Mouse (Mus musculus): Measurements from ENCODE around the gene Leng8. TPM values are rescaled to one million over a fixed set of nuclear protein-coding genes. Genes with fewer than 3 reads are reported as not detected.

Gene Leng8
- polyA plus RNA-seq, 1 experiment from 2014 or later, result 43.6 TPM

DNA sequence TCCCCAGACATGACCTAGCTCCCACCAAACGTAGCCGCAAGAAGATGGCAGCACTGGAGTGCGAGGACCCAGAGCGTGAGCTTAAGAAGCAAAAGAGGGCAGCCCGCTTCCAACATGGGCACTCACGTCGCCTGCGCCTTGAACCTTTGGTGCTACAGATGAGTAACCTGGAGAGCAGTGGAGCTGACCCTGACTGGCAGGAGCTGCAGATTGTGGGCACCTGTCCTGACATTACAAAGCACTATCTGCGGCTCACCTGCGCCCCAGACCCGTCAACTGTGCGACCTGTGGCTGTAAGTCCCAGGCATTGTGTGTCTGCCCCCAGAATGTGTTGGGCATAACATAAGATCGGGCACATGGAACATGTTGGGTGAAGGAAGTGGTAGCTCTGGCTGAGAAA, 7.2 kb downstream of the Leng8 start:
- ATAC-seq (ENCODE audit: insufficient number of reproducible peaks, insufficient read depth, low FRiP score, low read depth), result no peak
- Histone ChIP-seq H3K4me2 (ENCODE audit: low read length) (no peak overlapping the region), H3K4me3 (ENCODE audit: control insufficient read depth in 1 of 2, insufficient read depth in 1 of 2, low read depth in 1 of 2, low read length in 2 of 2) (no peak overlapping the region), H3K36me3 (ENCODE audit: control insufficient read depth, insufficient read depth, low read length) (peaks cover 93% of the 10 kb centered on the region), H3K27ac (replicated peaks in 1 of 2; ENCODE audit: control insufficient read depth in 1 of 2, insufficient read depth in 1 of 2, low read depth in 2 of 2, low read length in 2 of 2) (no peak overlapping the region), H3K9ac (ENCODE audit: low read length) (no peak overlapping the region), H3K4me1 (ENCODE audit: control insufficient read depth in 2 of 2, insufficient read depth in 2 of 2, low read length in 2 of 2) (peaks cover 2 to 7% of the 10 kb centered on the region in 2 experiments; a peak in 3 of 4 replicates), H3K27me3 (ENCODE audit: control insufficient read depth, insufficient read depth, low read length) (no peaks in the 10 kb centered on the region), H3K9me3 (ENCODE audit: control insufficient read depth, low read length) (no peaks in the 10 kb centered on the region)
- WGBS, result 92% methylated on average over 13 of the region's 13 CpGs

DNA sequence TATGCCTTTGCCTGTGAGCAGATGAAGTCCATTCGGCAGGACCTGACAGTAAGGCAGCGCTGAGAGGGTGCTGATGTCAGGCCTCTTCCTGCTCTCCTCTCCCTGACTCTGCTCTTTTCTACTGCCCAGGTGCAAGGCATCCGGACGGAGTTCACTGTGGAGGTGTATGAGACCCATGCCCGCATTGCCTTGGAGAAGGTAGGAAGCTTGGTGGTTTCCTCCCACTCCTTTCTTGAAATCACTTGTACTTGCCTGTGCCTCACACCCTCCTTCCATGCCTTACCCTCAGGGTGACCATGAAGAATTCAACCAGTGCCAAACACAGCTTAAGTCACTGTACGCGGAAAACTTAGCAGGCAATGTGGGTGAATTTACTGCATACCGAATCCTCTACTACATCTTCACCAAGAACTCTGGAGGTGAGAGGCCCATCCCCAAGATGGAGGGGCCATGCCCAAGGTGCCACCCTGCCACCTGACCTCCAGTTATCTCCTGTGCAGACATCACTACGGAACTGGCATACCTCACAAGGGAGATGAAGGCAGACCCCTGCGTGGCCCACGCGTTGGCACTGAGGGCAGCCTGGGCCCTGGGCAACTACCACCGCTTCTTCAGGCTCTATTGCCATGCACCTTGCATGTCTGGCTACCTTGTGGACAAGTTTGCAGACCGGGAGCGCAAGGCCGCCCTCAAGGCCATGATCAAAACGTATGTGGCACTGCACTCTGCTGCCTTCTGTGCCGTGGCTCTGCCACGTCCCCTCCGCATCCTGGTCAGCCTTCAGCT, 8.1 kb downstream of the Leng8 start:
- no peaks in the 10 kb centered on the region for H3K9me3 ChIP-seq (ENCODE audit: control insufficient read depth, low read length)
- no peaks in the 10 kb centered on the region for H3K27me3 ChIP-seq (ENCODE audit: control insufficient read depth, insufficient read depth, low read length)
- peaks cover 84% of the 10 kb centered on the region for H3K36me3 ChIP-seq (ENCODE audit: control insufficient read depth, insufficient read depth, low read length)
- no peak overlapping the region for H3K4me3 ChIP-seq (ENCODE audit: control insufficient read depth in 1 of 2, insufficient read depth in 1 of 2, low read depth in 1 of 2, low read length in 2 of 2)
- WGBS, result 91% methylated on average over 20 of the region's 20 CpGs
- no peak overlapping the region for H3K9ac ChIP-seq (ENCODE audit: low read length)
- no peak overlapping the region for H3K27ac ChIP-seq (replicated peaks in 1 of 2; ENCODE audit: control insufficient read depth in 1 of 2, insufficient read depth in 1 of 2, low read depth in 2 of 2, low read length in 2 of 2)
- H3K4me1 ChIP-seq (ENCODE audit: control insufficient read depth in 2 of 2, insufficient read depth in 2 of 2, low read length in 2 of 2), result peaks cover 3 to 8% of the 10 kb centered on the region in 2 experiments; a peak in 3 of 4 replicates
- no peak overlapping the region for H3K4me2 ChIP-seq (ENCODE audit: low read length)
- no peak for ATAC-seq (ENCODE audit: insufficient number of reproducible peaks, insufficient read depth, low FRiP score, low read depth)

DNA sequence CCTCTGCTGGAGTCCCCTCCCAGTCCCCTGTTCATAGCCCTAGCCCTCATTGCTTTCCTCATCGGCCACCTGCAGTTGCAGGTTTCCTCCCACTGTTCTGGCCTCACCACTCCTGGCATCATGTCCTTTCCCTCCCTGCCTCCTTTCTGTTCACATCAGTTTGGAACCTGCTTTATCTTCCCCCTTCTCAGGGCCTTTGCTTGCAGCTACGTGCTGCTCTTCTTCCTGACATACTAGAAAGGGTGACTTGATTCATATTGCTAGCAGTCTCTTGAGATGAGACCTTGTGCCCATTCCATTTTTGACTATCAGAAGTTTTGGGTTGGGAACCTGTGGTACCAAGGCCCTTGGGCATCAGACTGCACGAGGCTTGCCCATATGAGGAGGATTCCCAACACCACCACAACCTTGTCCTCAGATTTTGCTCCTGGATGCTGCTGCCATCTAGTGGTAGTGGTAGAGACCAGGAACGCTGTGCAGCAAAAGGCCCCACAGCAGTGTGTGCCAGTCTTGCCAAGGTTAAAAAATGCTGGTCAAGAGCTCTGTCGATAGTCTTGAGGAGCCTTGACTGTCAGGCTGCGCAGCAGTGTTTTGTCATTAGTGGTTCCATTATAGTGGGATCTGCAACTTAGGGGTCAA, 8.8 kb downstream of the Leng8 start:
- Histone ChIP-seq H3K4me2 (ENCODE audit: low read length) (no peak overlapping the region), H3K27me3 (ENCODE audit: control insufficient read depth, insufficient read depth, low read length) (no peaks in the 10 kb centered on the region), H3K4me1 (ENCODE audit: control insufficient read depth in 2 of 2, insufficient read depth in 2 of 2, low read length in 2 of 2) (peaks cover 8 to 15% of the 10 kb centered on the region in 2 experiments), H3K4me3 (ENCODE audit: control insufficient read depth in 1 of 2, insufficient read depth in 1 of 2, low read depth in 1 of 2, low read length in 2 of 2) (no peak overlapping the region), H3K9me3 (ENCODE audit: control insufficient read depth, low read length) (no peaks in the 10 kb centered on the region), H3K36me3 (ENCODE audit: control insufficient read depth, insufficient read depth, low read length) (peaks cover 76% of the 10 kb centered on the region), H3K9ac (ENCODE audit: low read length) (no peak overlapping the region), H3K27ac (replicated peaks in 1 of 2; ENCODE audit: control insufficient read depth in 1 of 2, insufficient read depth in 1 of 2, low read depth in 2 of 2, low read length in 2 of 2) (no peak overlapping the region)
- ATAC-seq (ENCODE audit: insufficient number of reproducible peaks, insufficient read depth, low FRiP score, low read depth), result no peak
- WGBS, result 68% methylated on average over 6 of the region's 6 CpGs

DNA sequence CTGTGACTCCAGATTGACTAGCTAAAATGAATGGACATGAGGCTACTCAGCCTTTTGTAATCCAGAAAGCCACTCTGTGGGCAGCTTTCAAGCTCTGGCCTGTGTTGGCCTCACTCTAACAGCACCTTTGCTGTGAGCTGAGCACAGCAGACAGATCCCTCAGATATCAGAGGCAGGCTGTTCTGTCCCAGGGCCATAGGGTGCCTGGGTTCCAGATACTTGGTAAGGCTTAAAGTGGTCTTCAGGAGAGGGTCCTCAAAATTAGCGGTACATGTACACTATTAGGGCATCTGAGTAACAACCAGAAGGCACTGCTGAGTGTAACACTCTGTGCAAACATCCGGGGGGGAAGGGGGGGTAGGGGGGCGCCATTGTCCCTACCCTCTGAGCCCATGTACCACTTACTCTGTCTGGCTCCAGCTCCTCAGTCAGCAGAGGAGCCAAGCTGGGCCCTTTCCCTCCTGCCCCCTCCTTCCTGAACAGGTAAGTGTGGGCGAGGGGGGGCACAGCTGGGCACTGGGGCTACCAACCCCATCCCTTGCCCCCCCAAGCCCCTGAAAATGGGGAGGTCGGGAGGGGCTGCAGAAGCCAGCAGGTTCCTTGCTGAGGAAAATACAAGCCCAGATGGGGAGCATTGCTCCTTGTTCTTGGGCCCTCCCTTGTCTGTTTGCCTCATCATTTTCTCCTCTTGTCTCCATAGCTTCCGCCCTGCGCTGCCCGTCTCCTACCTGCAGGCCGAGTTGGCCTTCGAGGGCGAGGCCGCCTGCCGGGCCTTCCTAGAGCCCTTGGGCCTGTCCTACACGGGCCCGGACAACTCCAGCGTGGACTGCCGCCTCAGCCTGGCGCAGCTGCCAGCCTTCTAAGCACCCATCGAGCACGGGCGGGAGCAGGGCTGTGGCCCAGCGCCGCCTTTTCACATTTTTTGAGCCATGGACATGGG, 9.7 kb downstream of the Leng8 start:
- Histone ChIP-seq H3K36me3 (ENCODE audit: control insufficient read depth, insufficient read depth, low read length) (peaks cover 68% of the 10 kb centered on the region), H3K9ac (ENCODE audit: low read length) (no peak overlapping the region), H3K4me1 (ENCODE audit: control insufficient read depth in 2 of 2, insufficient read depth in 2 of 2, low read length in 2 of 2) (peaks cover 14 to 17% of the 10 kb centered on the region in 2 experiments), H3K27ac (replicated peaks in 1 of 2; ENCODE audit: control insufficient read depth in 1 of 2, insufficient read depth in 1 of 2, low read depth in 2 of 2, low read length in 2 of 2) (no peak overlapping the region), H3K4me2 (ENCODE audit: low read length) (no peak overlapping the region), H3K9me3 (ENCODE audit: control insufficient read depth, low read length) (no peaks in the 10 kb centered on the region), H3K27me3 (ENCODE audit: control insufficient read depth, insufficient read depth, low read length) (0 out of 2 replicates have a peak, but pooled peaks cover 4% of the 10 kb centered on the region), H3K4me3 (ENCODE audit: control insufficient read depth in 1 of 2, insufficient read depth in 1 of 2, low read depth in 1 of 2, low read length in 2 of 2) (no peak overlapping the region)
- WGBS, result 94% methylated on average over 23 of the region's 23 CpGs
- no peak for ATAC-seq (ENCODE audit: insufficient number of reproducible peaks, insufficient read depth, low FRiP score, low read depth)

DNA sequence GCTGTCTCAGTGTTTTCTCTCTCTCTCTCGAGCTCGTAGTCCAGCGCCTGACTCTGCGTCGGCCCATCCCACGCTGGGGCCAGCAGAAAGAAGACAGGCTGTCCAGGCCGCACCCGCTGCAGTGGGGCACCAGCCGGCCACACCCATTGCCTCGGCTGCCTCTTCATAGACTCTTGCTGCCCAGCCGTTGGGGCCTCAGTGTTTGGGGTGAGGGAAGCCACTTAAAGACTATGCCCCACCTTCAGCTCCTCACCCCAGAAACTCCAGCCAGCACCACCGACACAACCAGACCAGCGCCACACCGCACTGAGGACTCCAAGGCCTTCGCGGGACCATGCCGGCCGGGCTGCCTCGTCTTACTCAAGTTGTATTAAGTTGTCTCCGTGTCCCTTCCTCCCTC, 10.5 kb downstream of the Leng8 start:
- no peak for ATAC-seq (ENCODE audit: insufficient number of reproducible peaks, insufficient read depth, low FRiP score, low read depth)
- H3K27ac ChIP-seq (replicated peaks in 1 of 2; ENCODE audit: control insufficient read depth in 1 of 2, insufficient read depth in 1 of 2, low read depth in 2 of 2, low read length in 2 of 2), result no peak overlapping the region
- H3K36me3 ChIP-seq (ENCODE audit: control insufficient read depth, insufficient read depth, low read length), result peaks cover 59% of the 10 kb centered on the region
- H3K4me1 ChIP-seq (ENCODE audit: control insufficient read depth in 2 of 2, insufficient read depth in 2 of 2, low read length in 2 of 2), result peaks cover 14 to 17% of the 10 kb centered on the region in 2 experiments
- no peaks in the 10 kb centered on the region for H3K9me3 ChIP-seq (ENCODE audit: control insufficient read depth, low read length)
- no peak overlapping the region for H3K4me3 ChIP-seq (ENCODE audit: control insufficient read depth in 1 of 2, insufficient read depth in 1 of 2, low read depth in 1 of 2, low read length in 2 of 2)
- H3K4me2 ChIP-seq (ENCODE audit: low read length), result no peak overlapping the region
- 88% methylated on average over 20 of the region's 20 CpGs for WGBS
- no peak overlapping the region for H3K9ac ChIP-seq (ENCODE audit: low read length)
- 0 out of 2 replicates have a peak, but pooled peaks cover 8% of the 10 kb centered on the region for H3K27me3 ChIP-seq (ENCODE audit: control insufficient read depth, insufficient read depth, low read length)

DNA sequence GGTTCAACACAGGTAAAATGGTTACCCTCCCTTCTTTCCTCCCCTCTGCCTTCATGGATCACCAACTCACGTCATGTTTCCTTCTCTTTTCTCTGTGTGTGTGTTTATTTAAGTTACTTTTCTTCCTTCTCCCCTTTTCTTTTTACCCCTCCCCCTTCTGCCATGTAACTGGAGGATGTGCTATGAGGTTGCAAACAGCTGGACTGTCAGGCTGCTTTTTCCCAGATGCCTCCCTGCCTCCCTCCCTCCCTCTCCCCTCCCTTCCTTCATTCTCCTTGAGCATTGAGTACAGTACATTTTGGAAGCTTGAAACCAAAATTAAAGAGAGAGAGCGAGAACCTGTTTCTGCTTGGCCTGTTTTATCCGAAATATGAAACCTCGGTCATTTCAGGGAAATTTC, 11.0 kb downstream of the Leng8 start:
- 87% methylated on average over 4 of the region's 4 CpGs for WGBS
- no peaks in the 10 kb centered on the region for H3K9me3 ChIP-seq (ENCODE audit: control insufficient read depth, low read length)
- no peak for ATAC-seq (ENCODE audit: insufficient number of reproducible peaks, insufficient read depth, low FRiP score, low read depth)
- no peak overlapping the region for H3K27ac ChIP-seq (replicated peaks in 1 of 2; ENCODE audit: control insufficient read depth in 1 of 2, insufficient read depth in 1 of 2, low read depth in 2 of 2, low read length in 2 of 2)
- peaks cover 14 to 17% of the 10 kb centered on the region in 2 experiments for H3K4me1 ChIP-seq (ENCODE audit: control insufficient read depth in 2 of 2, insufficient read depth in 2 of 2, low read length in 2 of 2)
- H3K4me3 ChIP-seq (ENCODE audit: control insufficient read depth in 1 of 2, insufficient read depth in 1 of 2, low read depth in 1 of 2, low read length in 2 of 2), result no peak overlapping the region
- no peak overlapping the region for H3K9ac ChIP-seq (ENCODE audit: low read length)
- H3K27me3 ChIP-seq (ENCODE audit: control insufficient read depth, insufficient read depth, low read length), result 0 out of 2 replicates have a peak, but pooled peaks cover 8% of the 10 kb centered on the region
- peaks cover 55% of the 10 kb centered on the region for H3K36me3 ChIP-seq (ENCODE audit: control insufficient read depth, insufficient read depth, low read length)
- H3K4me2 ChIP-seq (ENCODE audit: low read length), result no peak overlapping the region
